Mouse (Mus musculus): ENCODE measurements around the gene Stra8. TPM values are rescaled to one million over a fixed set of nuclear protein-coding genes. Genes with fewer than 3 reads are reported as not detected.
A peak's percentile ranks its signal among the peaks of the same experiment; 100 is the strongest.

The Stra8 gene
- polyA plus RNA-seq (2015; fragmentation: Nextera tagmentation; extraction: Ambion mirVana): not detected in 2 replicates

GRCm38 (mm10) chr6:34919956-34920355 is at the start of gene Stra8:
Stra8 (plus strand) TSS chr6:34920163.
- no peak for ATAC-seq
- 43% methylated on average over 10 of the region's 10 CpGs for WGBS
- H3K27ac ChIP-seq: no peak within 1 kb of the TSS
- no peaks in the 10 kb centered on the region for H3K9me3 ChIP-seq
- H3K4me3 ChIP-seq (replicated peaks): no peak within 1 kb of the TSS
- H3K27me3 ChIP-seq (replicated peaks): no peaks in the 10 kb centered on the region
- no peaks in the 10 kb centered on the region for H3K4me1 ChIP-seq (replicated peaks)
- no peak within 1 kb of the TSS for H3K9ac ChIP-seq
- no peaks in the 10 kb centered on the region for H3K36me3 ChIP-seq
- no peak within 1 kb of the TSS for H3K4me2 ChIP-seq (replicated peaks)

GRCm38 (mm10) chr6:34870724-34871123 is 49.2 kb upstream of the Stra8 start:
- Histone ChIP-seq H3K27ac (no peak overlapping the region), H3K36me3 (no peaks in the 10 kb centered on the region), H3K9me3 (no peaks in the 10 kb centered on the region), H3K27me3 (replicated peaks) (no peaks in the 10 kb centered on the region), H3K9ac (no peak overlapping the region), H3K4me2 (replicated peaks) (no peak overlapping the region), H3K4me1 (replicated peaks) (peaks cover 12% of the 10 kb centered on the region; the same call in 1 of the 2 replicates), H3K4me3 (replicated peaks) (no peak overlapping the region)
- no peak for ATAC-seq
- 66% methylated on average over 5 of the region's 5 CpGs for WGBS

GRCm38 (mm10) chr6:34871929-34872328 is 48.0 kb upstream of the Stra8 start:
- Histone ChIP-seq H3K9ac (no peak overlapping the region), H3K36me3 (no peaks in the 10 kb centered on the region), H3K9me3 (no peaks in the 10 kb centered on the region), H3K4me1 (replicated peaks) (peaks cover 18% of the 10 kb centered on the region), H3K4me3 (replicated peaks) (no peak overlapping the region), H3K4me2 (replicated peaks) (no peak overlapping the region), H3K27me3 (replicated peaks) (no peaks in the 10 kb centered on the region), H3K27ac (no peak overlapping the region)
- 91% methylated on average over 7 of the region's 7 CpGs for WGBS
- no peak for ATAC-seq

- Histone ChIP-seq H3K9ac (no peak overlapping the region), H3K27ac (no peak overlapping the region), H3K9me3 (no peaks in the 10 kb centered on the region), H3K4me1 (replicated peaks) (peaks cover 18% of the 10 kb centered on the region), H3K27me3 (replicated peaks) (no peaks in the 10 kb centered on the region), H3K36me3 (no peaks in the 10 kb centered on the region), H3K4me2 (replicated peaks) (no peak overlapping the region), H3K4me3 (replicated peaks) (no peak overlapping the region)
- no peak for ATAC-seq
- 86% methylated on average over 10 of the region's 10 CpGs for WGBS
Observed at GRCm38 (mm10) chr6:34872871-34873270, 47.1 kb upstream of the Stra8 start.

- Histone ChIP-seq H3K36me3 (no peaks in the 10 kb centered on the region), H3K27ac (peak overlapping the region; percentile 48), H3K4me2 (replicated peaks) (no peak overlapping the region; the same call in 1 of the 2 replicates), H3K27me3 (replicated peaks) (no peaks in the 10 kb centered on the region), H3K4me1 (replicated peaks) (peaks cover 22% of the 10 kb centered on the region), H3K9me3 (no peaks in the 10 kb centered on the region), H3K4me3 (replicated peaks) (no peak overlapping the region), H3K9ac (no peak overlapping the region)
- ATAC-seq: no peak
- 57% methylated on average over 21 of the region's 21 CpGs for WGBS
Observed at GRCm38 (mm10) chr6:34874101-34874921, 45.7 kb upstream of the Stra8 start.

- no peak overlapping the region for H3K4me3 ChIP-seq (replicated peaks)
- no peak overlapping the region for H3K9ac ChIP-seq
- peaks cover 22% of the 10 kb centered on the region for H3K4me1 ChIP-seq (replicated peaks)
- H3K27me3 ChIP-seq (replicated peaks): no peaks in the 10 kb centered on the region
- 0 out of 2 replicates have a peak, but pooled peaks cover 2% of the 10 kb centered on the region for H3K36me3 ChIP-seq
- ATAC-seq: no peak
- 81% methylated on average over 15 of the region's 15 CpGs for WGBS
- H3K9me3 ChIP-seq: no peaks in the 10 kb centered on the region
- H3K27ac ChIP-seq: no peak overlapping the region
- H3K4me2 ChIP-seq (replicated peaks): 0 out of 2 replicates have a peak overlapping the region, but pooled peaks have one; percentile 10
Observed at GRCm38 (mm10) chr6:34875268-34875761, 44.6 kb upstream of the Stra8 start.

GRCm38 (mm10) chr6:34875966-34876834 is 43.8 kb upstream of the Stra8 start:
- H3K4me3 ChIP-seq (replicated peaks): no peak overlapping the region
- H3K9me3 ChIP-seq: no peaks in the 10 kb centered on the region
- H3K4me1 ChIP-seq (replicated peaks): peaks cover 22% of the 10 kb centered on the region
- 53% methylated on average over 12 of the region's 12 CpGs for WGBS
- H3K4me2 ChIP-seq (replicated peaks): peak overlapping the region; percentile 66
- ATAC-seq: no peak; the same call in 1 of the 2 replicates
- H3K9ac ChIP-seq: 0 out of 2 replicates have a peak overlapping the region, but pooled peaks have one; percentile 82
- no peaks in the 10 kb centered on the region for H3K27me3 ChIP-seq (replicated peaks)
- 0 out of 2 replicates have a peak overlapping the region, but pooled peaks have one; percentile 7 for H3K27ac ChIP-seq
- H3K36me3 ChIP-seq: 0 out of 2 replicates have a peak, but pooled peaks cover 7% of the 10 kb centered on the region

- Histone ChIP-seq H3K4me2 (replicated peaks) (peak overlapping the region; percentile 66), H3K9ac (peak overlapping the region; percentile 82; the same call in 1 of the 2 replicates), H3K36me3 (0 out of 2 replicates have a peak, but pooled peaks cover 7% of the 10 kb centered on the region), H3K27ac (no peak overlapping the region), H3K4me1 (replicated peaks) (peaks cover 22% of the 10 kb centered on the region), H3K9me3 (no peaks in the 10 kb centered on the region), H3K27me3 (replicated peaks) (no peaks in the 10 kb centered on the region), H3K4me3 (replicated peaks) (peak overlapping the region; percentile 65)
- ATAC-seq: peak; percentile 30; the same call in 1 of the 2 replicates
- WGBS: 23% methylated on average over 2 of the region's 2 CpGs
Observed at GRCm38 (mm10) chr6:34876835-34877156, 43.2 kb upstream of the Stra8 start.

GRCm38 (mm10) chr6:34877509-34878321 is 42.2 kb upstream of the Stra8 start, which contains the start of gene Cyren:
Cyren (minus strand) TSS chr6:34878060.
- under 1% methylated on average over 56 of the region's 56 CpGs for WGBS
- ATAC-seq: peak; percentile 93
- Histone ChIP-seq H3K27ac (peak within 1 kb of the TSS; percentile 90), H3K4me1 (replicated peaks) (peaks cover 22% of the 10 kb centered on the region), H3K4me3 (replicated peaks) (peak within 1 kb of the TSS; percentile 65), H3K36me3 (0 out of 2 replicates have a peak, but pooled peaks cover 7% of the 10 kb centered on the region), H3K9me3 (no peaks in the 10 kb centered on the region), H3K9ac (peak within 1 kb of the TSS; percentile 82), H3K4me2 (replicated peaks) (peak within 1 kb of the TSS; percentile 66), H3K27me3 (replicated peaks) (no peaks in the 10 kb centered on the region)

- 0 out of 2 replicates have a peak, but pooled peaks cover 7% of the 10 kb centered on the region for H3K36me3 ChIP-seq
- no peaks in the 10 kb centered on the region for H3K27me3 ChIP-seq (replicated peaks)
- H3K9ac ChIP-seq: no peak overlapping the region
- H3K4me2 ChIP-seq (replicated peaks): no peak overlapping the region
- no peaks in the 10 kb centered on the region for H3K9me3 ChIP-seq
- H3K27ac ChIP-seq: peak overlapping the region; percentile 90; the same call in 1 of the 2 replicates
- 89% methylated on average over 16 of the region's 16 CpGs for WGBS
- no peak overlapping the region for H3K4me3 ChIP-seq (replicated peaks)
- no peak for ATAC-seq
- H3K4me1 ChIP-seq (replicated peaks): peaks cover 20% of the 10 kb centered on the region
Observed at GRCm38 (mm10) chr6:34879101-34879740, 40.7 kb upstream of the Stra8 start.

- Histone ChIP-seq H3K4me1 (replicated peaks) (peaks cover 16% of the 10 kb centered on the region), H3K27me3 (replicated peaks) (no peaks in the 10 kb centered on the region), H3K27ac (no peak overlapping the region), H3K9me3 (no peaks in the 10 kb centered on the region), H3K4me3 (replicated peaks) (no peak overlapping the region), H3K4me2 (replicated peaks) (no peak overlapping the region), H3K36me3 (0 out of 2 replicates have a peak, but pooled peaks cover 7% of the 10 kb centered on the region), H3K9ac (no peak overlapping the region)
- 57% methylated on average over 6 of the region's 6 CpGs for WGBS
- ATAC-seq: no peak
Observed at GRCm38 (mm10) chr6:34879911-34880475, 40.0 kb upstream of the Stra8 start.

Measured in intestine, embryonic 15.5 days (tissue).